Mouse (Mus musculus): ENCODE measurements around the gene Ube2cbp. TPM values are rescaled to one million over a fixed set of nuclear protein-coding genes. Genes with fewer than 3 reads are reported as not detected.

Gene Ube2cbp
- polyA plus RNA-seq, 1 experiment: 1.3 TPM

DNA sequence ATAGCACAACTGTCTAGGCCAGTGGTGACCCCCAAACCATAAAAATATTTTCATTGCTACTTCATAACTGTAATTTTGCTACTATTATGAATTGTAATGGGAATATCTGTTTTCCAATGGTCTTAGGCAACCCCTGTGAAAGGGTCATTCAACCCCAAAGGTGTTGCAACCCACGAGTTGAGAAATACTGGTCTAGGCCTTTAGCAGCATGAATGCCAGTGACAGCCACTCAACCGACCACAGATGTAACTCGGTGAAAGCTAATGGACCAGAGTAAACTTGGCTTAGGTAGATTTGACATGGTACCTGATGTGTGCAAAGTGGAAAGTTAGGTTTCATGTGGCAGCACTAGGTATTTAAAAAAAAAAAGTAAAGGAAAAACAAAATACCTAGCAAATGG, 108.9 kb downstream of the Ube2cbp start:
- DNase-seq: no peak
- no peak for TF ChIP-seq CTCF (conservative IDR thresholded peaks at IDR 0.05; ENCODE audit: insufficient read depth, insufficient read length, low read depth, low read length)
- no peak for TF ChIP-seq POLR2A (IDR thresholded peaks at IDR 0.05; ENCODE audit: low read depth, low read length)
- H3K27ac ChIP-seq (ENCODE audit: insufficient read depth, low read depth, low read length): no peak overlapping the region
- H3K36me3 ChIP-seq (ENCODE audit: control insufficient read depth, insufficient read depth, low read length): no peaks in the 10 kb centered on the region
- H3K27me3 ChIP-seq (replicated peaks; ENCODE audit: control insufficient read depth, insufficient read depth, low read length): no peaks in the 10 kb centered on the region
- WGBS: 84% methylated on average over 3 of the region's 3 CpGs
- no peak overlapping the region for H3K4me3 ChIP-seq (ENCODE audit: insufficient read depth, low read depth, low read length)
- peaks cover 3% of the 10 kb centered on the region; the same call in 1 of the 2 replicates for H3K4me1 ChIP-seq (ENCODE audit: control insufficient read depth, insufficient read depth, low read length)

DNA sequence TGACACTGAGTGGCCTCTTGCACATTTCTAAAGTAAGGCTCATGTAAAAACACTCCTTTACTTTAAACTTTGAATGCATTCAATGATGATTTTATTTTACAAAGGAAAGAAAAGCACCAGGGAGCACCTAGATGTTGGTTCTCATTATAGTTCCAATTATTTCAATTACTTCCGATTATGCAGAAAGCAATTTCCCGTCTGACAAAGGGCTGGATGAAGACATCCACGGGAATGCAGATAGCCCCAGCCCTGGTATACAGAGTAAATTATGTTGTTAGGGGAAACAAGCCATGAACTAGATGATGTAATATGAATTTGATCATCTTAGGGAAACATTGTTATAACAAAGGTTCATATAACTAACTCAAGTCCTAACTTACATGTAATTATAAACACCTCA, 113.3 kb downstream of the Ube2cbp start:
- H3K4me1 ChIP-seq (ENCODE audit: control insufficient read depth, insufficient read depth, low read length): no peaks in the 10 kb centered on the region
- TF ChIP-seq POLR2A (IDR thresholded peaks at IDR 0.05; ENCODE audit: low read depth, low read length) (no peak), CTCF (conservative IDR thresholded peaks at IDR 0.05; ENCODE audit: insufficient read depth, insufficient read length, low read depth, low read length) (no peak)
- 82% methylated on average over 3 of the region's 3 CpGs for WGBS
- H3K27me3 ChIP-seq (replicated peaks; ENCODE audit: control insufficient read depth, insufficient read depth, low read length): no peaks in the 10 kb centered on the region
- H3K4me3 ChIP-seq (ENCODE audit: insufficient read depth, low read depth, low read length): no peak overlapping the region
- no peak overlapping the region for H3K27ac ChIP-seq (ENCODE audit: insufficient read depth, low read depth, low read length)
- DNase-seq: no peak
- no peaks in the 10 kb centered on the region for H3K36me3 ChIP-seq (ENCODE audit: control insufficient read depth, insufficient read depth, low read length)

DNA sequence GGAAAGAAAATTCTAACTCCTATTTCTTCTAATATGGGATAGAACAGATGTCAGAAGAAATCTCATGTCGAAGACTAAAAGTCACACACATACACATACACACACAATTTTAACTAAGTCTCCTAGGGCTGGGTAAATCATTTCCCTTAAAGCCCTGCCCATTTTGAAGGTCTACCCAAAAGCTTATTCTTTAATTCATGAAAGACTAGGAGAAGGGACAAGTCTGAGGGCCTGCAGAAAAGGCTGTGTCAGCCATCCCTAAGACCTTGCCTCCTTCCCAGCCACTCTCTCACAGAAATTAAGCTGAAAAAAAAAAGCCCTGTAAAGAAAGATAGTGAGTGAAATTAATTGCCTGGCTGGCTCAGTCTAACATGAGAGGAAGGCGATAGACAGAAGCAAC, 128.0 kb downstream of the Ube2cbp start:
- no peaks in the 10 kb centered on the region for H3K36me3 ChIP-seq (ENCODE audit: control insufficient read depth, insufficient read depth, low read length)
- no peak for TF ChIP-seq CTCF (conservative IDR thresholded peaks at IDR 0.05; ENCODE audit: insufficient read depth, insufficient read length, low read depth, low read length)
- TF ChIP-seq POLR2A (IDR thresholded peaks at IDR 0.05; ENCODE audit: low read depth, low read length): no peak
- 38% methylated on average over 2 of the region's 2 CpGs for WGBS
- no peak overlapping the region for H3K4me3 ChIP-seq (ENCODE audit: insufficient read depth, low read depth, low read length)
- H3K4me1 ChIP-seq (ENCODE audit: control insufficient read depth, insufficient read depth, low read length): peaks cover 2% of the 10 kb centered on the region; the same call in 1 of the 2 replicates
- peak; percentile 73 for DNase-seq
- no peak overlapping the region for H3K27ac ChIP-seq (ENCODE audit: insufficient read depth, low read depth, low read length)
- no peaks in the 10 kb centered on the region for H3K27me3 ChIP-seq (replicated peaks; ENCODE audit: control insufficient read depth, insufficient read depth, low read length)

DNA sequence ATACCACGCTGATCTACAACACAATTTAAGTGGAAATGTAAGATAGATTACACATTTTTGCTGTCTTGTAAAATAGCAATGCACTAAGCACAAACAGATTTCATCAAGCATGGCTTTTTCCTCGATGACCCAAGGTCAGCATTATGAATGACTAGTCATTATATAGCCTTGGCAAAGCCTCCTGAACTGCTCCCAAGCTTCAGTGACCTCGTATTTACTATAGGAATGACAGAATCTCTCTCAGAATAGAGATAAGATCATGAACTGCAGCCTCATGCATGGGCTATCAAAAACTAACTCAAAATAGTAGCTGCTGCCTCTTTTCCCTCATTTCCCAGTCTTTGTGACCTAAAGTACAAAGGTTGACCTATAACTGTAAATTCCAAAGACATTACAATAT, 128.4 kb downstream of the Ube2cbp start:
- no peaks in the 10 kb centered on the region for H3K36me3 ChIP-seq (ENCODE audit: control insufficient read depth, insufficient read depth, low read length)
- H3K27me3 ChIP-seq (replicated peaks; ENCODE audit: control insufficient read depth, insufficient read depth, low read length): no peaks in the 10 kb centered on the region
- DNase-seq: no peak
- no peak overlapping the region for H3K4me3 ChIP-seq (ENCODE audit: insufficient read depth, low read depth, low read length)
- no peak for TF ChIP-seq CTCF (conservative IDR thresholded peaks at IDR 0.05; ENCODE audit: insufficient read depth, insufficient read length, low read depth, low read length)
- no peak for TF ChIP-seq POLR2A (IDR thresholded peaks at IDR 0.05; ENCODE audit: low read depth, low read length)
- peaks cover 2% of the 10 kb centered on the region; the same call in 1 of the 2 replicates for H3K4me1 ChIP-seq (ENCODE audit: control insufficient read depth, insufficient read depth, low read length)
- WGBS: 27% methylated on average over 3 of the region's 3 CpGs
- H3K27ac ChIP-seq (ENCODE audit: insufficient read depth, low read depth, low read length): peak overlapping the region; percentile 31; the same call in 1 of the 2 replicates

DNA sequence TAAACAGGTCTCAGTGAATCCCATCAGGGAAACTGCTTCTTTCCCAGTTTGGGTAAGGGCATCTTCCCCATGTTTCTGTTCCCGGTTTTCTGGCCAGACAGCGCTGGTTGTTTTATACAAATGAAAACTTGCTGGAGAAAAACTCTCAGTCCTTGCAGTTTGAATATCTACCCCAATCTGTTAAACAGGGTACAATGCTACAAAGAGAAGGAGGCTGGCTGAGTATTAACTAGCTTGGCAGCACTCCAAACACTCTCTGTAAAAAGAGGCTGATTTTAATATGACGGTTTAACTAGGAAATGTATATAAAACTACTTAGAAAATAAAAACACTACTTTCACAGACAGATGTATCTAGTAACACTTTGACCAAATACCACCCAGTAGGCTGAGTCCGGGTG, 129.2 kb downstream of the Ube2cbp start:
- Histone ChIP-seq H3K36me3 (ENCODE audit: control insufficient read depth, insufficient read depth, low read length) (no peaks in the 10 kb centered on the region), H3K27ac (ENCODE audit: insufficient read depth, low read depth, low read length) (no peak overlapping the region), H3K4me1 (ENCODE audit: control insufficient read depth, insufficient read depth, low read length) (peaks cover 2% of the 10 kb centered on the region; the same call in 1 of the 2 replicates), H3K4me3 (ENCODE audit: insufficient read depth, low read depth, low read length) (no peak overlapping the region), H3K27me3 (replicated peaks; ENCODE audit: control insufficient read depth, insufficient read depth, low read length) (no peaks in the 10 kb centered on the region)
- TF ChIP-seq CTCF (conservative IDR thresholded peaks at IDR 0.05; ENCODE audit: insufficient read depth, insufficient read length, low read depth, low read length): no peak
- no peak for TF ChIP-seq POLR2A (IDR thresholded peaks at IDR 0.05; ENCODE audit: low read depth, low read length)
- WGBS: 26% methylated on average over 4 of the region's 4 CpGs
- peak; percentile 71 for DNase-seq

DNA sequence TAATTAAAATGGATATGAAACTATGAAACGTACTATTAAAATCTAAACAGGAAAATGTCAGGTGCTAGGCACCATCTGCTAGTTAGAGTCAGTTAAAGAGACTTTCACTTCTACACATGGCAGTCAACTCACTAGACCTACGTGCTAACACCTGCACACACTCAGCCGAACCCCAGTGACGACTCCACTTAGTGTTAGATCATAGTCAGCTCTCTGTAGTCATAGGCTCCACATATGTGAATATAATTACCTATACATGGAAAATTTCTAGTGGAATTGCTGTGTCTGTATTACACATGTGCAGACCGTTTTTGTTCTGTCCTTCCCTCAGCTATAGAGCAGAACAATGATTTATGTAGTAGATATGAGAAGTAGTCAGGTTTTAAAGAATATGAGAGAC, 130.4 kb downstream of the Ube2cbp start:
- Histone ChIP-seq H3K4me3 (ENCODE audit: insufficient read depth, low read depth, low read length) (no peak overlapping the region), H3K4me1 (ENCODE audit: control insufficient read depth, insufficient read depth, low read length) (peaks cover 2% of the 10 kb centered on the region; the same call in 1 of the 2 replicates), H3K27ac (ENCODE audit: insufficient read depth, low read depth, low read length) (no peak overlapping the region), H3K36me3 (ENCODE audit: control insufficient read depth, insufficient read depth, low read length) (no peaks in the 10 kb centered on the region), H3K27me3 (replicated peaks; ENCODE audit: control insufficient read depth, insufficient read depth, low read length) (no peaks in the 10 kb centered on the region)
- 92% methylated on average over 5 of the region's 5 CpGs for WGBS
- TF ChIP-seq CTCF (conservative IDR thresholded peaks at IDR 0.05; ENCODE audit: insufficient read depth, insufficient read length, low read depth, low read length) (no peak), POLR2A (IDR thresholded peaks at IDR 0.05; ENCODE audit: low read depth, low read length) (no peak)
- no peak for DNase-seq

DNA sequence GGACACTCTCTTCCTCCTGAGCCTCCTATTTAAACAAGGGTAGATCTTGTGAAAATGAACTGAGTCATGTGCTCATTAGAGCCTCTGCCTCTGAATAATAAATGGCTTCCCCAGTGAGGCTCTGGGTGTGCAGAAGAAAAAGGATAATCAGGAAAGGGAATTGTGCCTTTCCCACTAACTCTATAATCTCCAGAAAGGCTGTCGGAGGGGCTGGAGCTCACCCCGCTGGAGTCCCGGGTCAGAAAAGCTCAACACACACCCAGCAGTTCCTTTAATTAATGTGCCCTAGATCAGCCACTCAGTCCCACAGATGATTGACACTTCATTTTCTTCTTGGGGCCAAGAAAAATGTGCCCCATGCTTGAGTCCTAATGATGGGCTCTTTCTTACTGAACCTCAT, 134.2 kb downstream of the Ube2cbp start:
- peaks cover 10% of the 10 kb centered on the region for H3K4me1 ChIP-seq (ENCODE audit: control insufficient read depth, insufficient read depth, low read length)
- no peaks in the 10 kb centered on the region for H3K36me3 ChIP-seq (ENCODE audit: control insufficient read depth, insufficient read depth, low read length)
- H3K27ac ChIP-seq (ENCODE audit: insufficient read depth, low read depth, low read length): no peak overlapping the region
- H3K27me3 ChIP-seq (replicated peaks; ENCODE audit: control insufficient read depth, insufficient read depth, low read length): no peaks in the 10 kb centered on the region
- DNase-seq: no peak
- H3K4me3 ChIP-seq (ENCODE audit: insufficient read depth, low read depth, low read length): no peak overlapping the region
- WGBS: 95% methylated on average over 3 of the region's 3 CpGs
- TF ChIP-seq POLR2A (IDR thresholded peaks at IDR 0.05; ENCODE audit: low read depth, low read length) (no peak), CTCF (conservative IDR thresholded peaks at IDR 0.05; ENCODE audit: insufficient read depth, insufficient read length, low read depth, low read length) (no peak)

All from kidney, adult 2 months (tissue).